Mouse (Mus musculus): ENCODE measurements around the gene Wdr78.

DNA sequence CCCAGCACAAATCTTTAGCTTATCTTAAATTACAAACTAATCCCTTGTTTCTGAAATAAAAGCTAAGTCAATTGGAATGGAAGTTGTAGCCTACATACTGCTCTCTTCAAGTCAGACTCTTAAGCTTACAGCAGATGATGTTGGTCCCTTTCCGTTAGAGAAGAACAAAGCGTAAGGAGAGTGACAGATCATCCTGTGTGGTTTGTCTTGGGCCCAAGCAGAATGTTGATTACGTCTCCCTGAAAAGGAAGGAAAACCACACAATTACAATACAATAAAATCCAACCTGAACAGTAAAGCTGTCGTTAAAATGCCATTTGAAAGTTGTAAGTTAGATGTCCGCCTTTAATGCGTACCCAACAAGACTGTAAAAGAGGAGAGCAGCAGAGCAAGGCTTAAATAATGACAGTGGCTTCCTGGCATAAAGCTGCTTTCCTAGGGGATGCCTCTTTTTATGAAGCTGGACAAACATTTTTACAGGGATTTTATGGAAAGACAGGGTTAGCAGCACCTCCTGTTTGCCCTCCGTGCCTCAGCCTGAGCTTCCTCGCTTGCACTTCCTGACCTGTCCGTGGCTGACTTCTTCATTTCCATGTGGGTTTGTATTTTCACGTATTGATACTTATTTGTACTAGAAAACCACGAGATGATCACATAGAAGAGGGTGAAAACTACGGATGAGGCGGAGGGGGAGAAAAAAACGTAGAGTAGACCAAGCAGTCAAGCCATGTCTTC, 75.1 kb downstream of the Wdr78 start:
- TF ChIP-seq CTCF (IDR thresholded peaks at IDR 0.05; ENCODE audit: borderline replicate concordance, extremely low read depth, insufficient read depth, insufficient read length) (no peak), POLR2A (IDR thresholded peaks at IDR 0.05; ENCODE audit: borderline replicate concordance, extremely low read depth, insufficient read depth, insufficient read length, poor library complexity, severe bottlenecking) (no peak)

Measured in brain, embryonic 14.5 days (tissue).